Mouse (Mus musculus): Measurements from ENCODE around the gene Olfr177. TPM values are rescaled to one million over a fixed set of nuclear protein-coding genes. Genes with fewer than 3 reads are reported as not detected.

Olfr177 gene
- polyA plus RNA-seq (2011; ENCODE audit: insufficient read length, low read depth, missing spikeins): not detected in 2 replicates

GRCm38 (mm10) chr16:58874668-58875067 is at the start of gene Olfr177:
Gene Olfr177 (minus strand): TSS chr16:58874768.
- Histone ChIP-seq H3K4me1 (ENCODE audit: control insufficient read depth, insufficient read depth, low read length) (no peaks in the 10 kb centered on the region), H3K4me3 (ENCODE audit: insufficient read depth, low read length) (no peak within 1 kb of the TSS), H3K27ac (ENCODE audit: insufficient read depth, low read length) (no peak within 1 kb of the TSS)
- no peak for TF ChIP-seq POLR2A (IDR thresholded peaks at IDR 0.05; ENCODE audit: low read depth, low read length)
- no peak for TF ChIP-seq CTCF (IDR thresholded peaks at IDR 0.05; ENCODE audit: borderline replicate concordance, insufficient read depth, low read length)

GRCm38 (mm10) chr16:58891963-58892362 is 17.4 kb upstream of the Olfr177 start, which contains the start of gene Olfr178:
Gene Olfr178 (minus strand): TSS chr16:58892063.
- TF ChIP-seq POLR2A (IDR thresholded peaks at IDR 0.05; ENCODE audit: low read depth, low read length) (no peak), CTCF (IDR thresholded peaks at IDR 0.05; ENCODE audit: borderline replicate concordance, insufficient read depth, low read length) (no peak)
- Histone ChIP-seq H3K27ac (ENCODE audit: insufficient read depth, low read length) (no peak within 1 kb of the TSS), H3K4me1 (ENCODE audit: control insufficient read depth, insufficient read depth, low read length) (no peaks in the 10 kb centered on the region), H3K4me3 (ENCODE audit: insufficient read depth, low read length) (no peak within 1 kb of the TSS)

GRCm38 (mm10) chr16:58884416-58884815 is 9.8 kb upstream of the Olfr177 start:
- Histone ChIP-seq H3K4me3 (ENCODE audit: insufficient read depth, low read length) (no peak overlapping the region), H3K4me1 (ENCODE audit: control insufficient read depth, insufficient read depth, low read length) (no peaks in the 10 kb centered on the region), H3K27ac (ENCODE audit: insufficient read depth, low read length) (no peak overlapping the region)
- no peak for TF ChIP-seq POLR2A (IDR thresholded peaks at IDR 0.05; ENCODE audit: low read depth, low read length)
- TF ChIP-seq CTCF (IDR thresholded peaks at IDR 0.05; ENCODE audit: borderline replicate concordance, insufficient read depth, low read length): no peak

GRCm38 (mm10) chr16:58861479-58861878 is 13.1 kb downstream of the Olfr177 start:
- Histone ChIP-seq H3K4me1 (ENCODE audit: control insufficient read depth, insufficient read depth, low read length) (no peaks in the 10 kb centered on the region), H3K4me3 (ENCODE audit: insufficient read depth, low read length) (no peak overlapping the region), H3K27ac (ENCODE audit: insufficient read depth, low read length) (no peak overlapping the region)
- no peak for TF ChIP-seq CTCF (IDR thresholded peaks at IDR 0.05; ENCODE audit: borderline replicate concordance, insufficient read depth, low read length)
- TF ChIP-seq POLR2A (IDR thresholded peaks at IDR 0.05; ENCODE audit: low read depth, low read length): no peak

GRCm38 (mm10) chr16:58860032-58860737 is 14.4 kb downstream of the Olfr177 start:
- no peak for TF ChIP-seq POLR2A (IDR thresholded peaks at IDR 0.05; ENCODE audit: low read depth, low read length)
- TF ChIP-seq CTCF (IDR thresholded peaks at IDR 0.05; ENCODE audit: borderline replicate concordance, insufficient read depth, low read length): no peak
- Histone ChIP-seq H3K4me3 (ENCODE audit: insufficient read depth, low read length) (no peak overlapping the region), H3K27ac (ENCODE audit: insufficient read depth, low read length) (no peak overlapping the region), H3K4me1 (ENCODE audit: control insufficient read depth, insufficient read depth, low read length) (no peaks in the 10 kb centered on the region)

GRCm38 (mm10) chr16:58826732-58827319 is 47.7 kb downstream of the Olfr177 start, which contains the start of gene Olfr175-ps1:
Gene Olfr175-ps1 (minus strand): TSS chr16:58826782.
- Histone ChIP-seq H3K4me1 (ENCODE audit: control insufficient read depth, insufficient read depth, low read length) (no peaks in the 10 kb centered on the region), H3K4me3 (ENCODE audit: insufficient read depth, low read length) (no peak within 1 kb of the TSS), H3K27ac (ENCODE audit: insufficient read depth, low read length) (no peak within 1 kb of the TSS)
- TF ChIP-seq CTCF (IDR thresholded peaks at IDR 0.05; ENCODE audit: borderline replicate concordance, insufficient read depth, low read length) (no peak), POLR2A (IDR thresholded peaks at IDR 0.05; ENCODE audit: low read depth, low read length) (no peak)

Other genes starting within 250 kb of the Olfr177 start
- not detected in 2 replicates for gene E330017A01Rik, start 236.0 kb downstream of the Olfr177 start, polyA plus RNA-seq (2011; ENCODE audit: insufficient read length, low read depth, missing spikeins)
- gene Cpox, start 204.5 kb downstream of the Olfr177 start, polyA plus RNA-seq (2011; ENCODE audit: insufficient read length, low read depth, missing spikeins): 30.4 and 33.2 TPM in 2 replicates
- gene Gpr15, start 155.7 kb downstream of the Olfr177 start, polyA plus RNA-seq (2011; ENCODE audit: insufficient read length, low read depth, missing spikeins): not detected in 2 replicates
- 98.1 and 112 TPM in 2 replicates for gene Cldnd1, start 146.9 kb downstream of the Olfr177 start, polyA plus RNA-seq (2011; ENCODE audit: insufficient read length, low read depth, missing spikeins)
- not detected in 2 replicates for gene Olfr172, start 111.6 kb downstream of the Olfr177 start, polyA plus RNA-seq (2011; ENCODE audit: insufficient read length, low read depth, missing spikeins)
- not detected in 2 replicates for gene Olfr173, start 74.5 kb downstream of the Olfr177 start, polyA plus RNA-seq (2011; ENCODE audit: insufficient read length, low read depth, missing spikeins)
- not detected in 2 replicates for gene Olfr175-ps1, start 48.0 kb downstream of the Olfr177 start, polyA plus RNA-seq (2011; ENCODE audit: insufficient read length, low read depth, missing spikeins)
- not detected in 2 replicates for gene Olfr178, start 17.3 kb upstream of the Olfr177 start, polyA plus RNA-seq (2011; ENCODE audit: insufficient read length, low read depth, missing spikeins)
- gene Olfr181, start 54.0 kb upstream of the Olfr177 start, polyA plus RNA-seq (2011; ENCODE audit: insufficient read length, low read depth, missing spikeins): not detected in 2 replicates
- not detected in 2 replicates for gene Olfr180, start 54.6 kb upstream of the Olfr177 start, polyA plus RNA-seq (2011; ENCODE audit: insufficient read length, low read depth, missing spikeins)
- not detected in 2 replicates for gene Olfr183, start 120.6 kb upstream of the Olfr177 start, polyA plus RNA-seq (2011; ENCODE audit: insufficient read length, low read depth, missing spikeins)
- not detected in 2 replicates for gene Olfr186, start 155.5 kb upstream of the Olfr177 start, polyA plus RNA-seq (2011; ENCODE audit: insufficient read length, low read depth, missing spikeins)
- gene Olfr187, start 165.0 kb upstream of the Olfr177 start, polyA plus RNA-seq (2011; ENCODE audit: insufficient read length, low read depth, missing spikeins): not detected in 2 replicates
- not detected in 2 replicates for gene Olfr190, start 203.2 kb upstream of the Olfr177 start, polyA plus RNA-seq (2011; ENCODE audit: insufficient read length, low read depth, missing spikeins)
- gene Olfr191, start 215.1 kb upstream of the Olfr177 start, polyA plus RNA-seq (2011; ENCODE audit: insufficient read length, low read depth, missing spikeins): not detected in 2 replicates
- gene Olfr193, start 237.1 kb upstream of the Olfr177 start, polyA plus RNA-seq (2011; ENCODE audit: insufficient read length, low read depth, missing spikeins): not detected in 2 replicates
- not detected in 2 replicates for gene Olfr194, start 246.3 kb upstream of the Olfr177 start, polyA plus RNA-seq (2011; ENCODE audit: insufficient read length, low read depth, missing spikeins)